Mouse (Mus musculus) hindbrain, embryonic 10.5 days (tissue): ENCODE measurements at regions not wholly inside any gene's neighbourhood (a gene's known extent, or its start where the extent isn't known, plus 50 kb on each side); places are given as distances from the start of the nearest gene placed in this dataset.
A peak's percentile ranks its signal among the peaks of the same experiment; 100 is the strongest.
"Not testable (repeated sequence)": the region's sequence is repeated elsewhere in the genome, so short reads cannot be mapped to it uniquely, and the experiment has no call there.

Experiments used
- DNase-seq: peaks from one replicate; pipeline ENCODE4 v3.0.0-alpha.2; 2017; ENCODE audit warnings: low spot score
- H3K27ac ChIP-seq: fragments of 300-500 bp; sonication (generic); 2 replicates; pipeline ENCODE4 v1.5.1; 2016; ENCODE audit warnings: mild to moderate bottlenecking, moderate library complexity
- H3K27me3 ChIP-seq: fragments of 300-500 bp; sonication (generic); 2 replicates; pipeline ENCODE4 v1.6.1; 2016; ENCODE audit warnings: mild to moderate bottlenecking; ENCODE audit not compliant: poor library complexity, insufficient read depth, severe bottlenecking
- H3K36me3 ChIP-seq: fragments of 300-500 bp; sonication (generic); 2 replicates; pipeline ENCODE4 v1.6.1; 2016; ENCODE audit warnings: mild to moderate bottlenecking, moderate library complexity
- H3K4me1 ChIP-seq: fragments of 300-500 bp; sonication (generic); replicated peaks from 2 replicates; pipeline ENCODE4 v1.6.1; 2016; ENCODE audit warnings: mild to moderate bottlenecking
- H3K4me3 ChIP-seq: fragments of 300-500 bp; sonication (generic); 2 replicates; pipeline ENCODE4 v1.5.1; 2016; ENCODE audit warnings: mild to moderate bottlenecking, moderate library complexity
- H3K9me3 ChIP-seq: fragments of 300-500 bp; sonication (generic); 2 replicates; pipeline ENCODE4 v1.6.1; 2016; ENCODE audit warnings: mild to moderate bottlenecking, moderate library complexity
- WGBS: fragments of 180-500 bp; shearing (Covaris S2); methylation state at CpG from one replicate; pipeline ENCODE4 v1.1.7; 2016; 5-methylcytosine and 5-hydroxymethylcytosine counted together

- Histone ChIP-seq H3K4me1 (peaks cover 25% of the 10 kb centered on the region), H3K9me3 (no peaks in the 10 kb centered on the region), H3K27me3 (no peaks in the 10 kb centered on the region), H3K27ac (peak overlapping the region; percentile 77; the same call in 1 of the 2 replicates), H3K4me3 (no peak overlapping the region), H3K36me3 (no peaks in the 10 kb centered on the region)
- 71% methylated on average over 13 of the region's 13 CpGs for WGBS
- DNase-seq, result no peak
Measured at GRCm38 (mm10) chr10:96397931-96398561, 218.8 kb upstream of the Btg1 start.

- H3K9me3 ChIP-seq, result no peaks in the 10 kb centered on the region
- peaks cover 25% of the 10 kb centered on the region for H3K4me1 ChIP-seq
- no peak for DNase-seq
- H3K27me3 ChIP-seq, result no peaks in the 10 kb centered on the region
- H3K4me3 ChIP-seq, result no peak overlapping the region
- H3K36me3 ChIP-seq, result no peaks in the 10 kb centered on the region
- WGBS, result 80% methylated on average over 9 of the region's 9 CpGs
- peak overlapping the region; percentile 77 for H3K27ac ChIP-seq
Measured at GRCm38 (mm10) chr10:96398562-96399288, 218.1 kb upstream of the Btg1 start.

- no peaks in the 10 kb centered on the region for H3K9me3 ChIP-seq
- DNase-seq, result peak; percentile 58
- no peaks in the 10 kb centered on the region for H3K27me3 ChIP-seq
- no peak overlapping the region for H3K4me3 ChIP-seq
- 45% methylated on average over 8 of the region's 8 CpGs for WGBS
- peak overlapping the region; percentile 77 for H3K27ac ChIP-seq
- H3K36me3 ChIP-seq, result no peaks in the 10 kb centered on the region
- peaks cover 25% of the 10 kb centered on the region for H3K4me1 ChIP-seq
Measured at GRCm38 (mm10) chr10:96399636-96400400, 217.0 kb upstream of the Btg1 start.

GRCm38 (mm10) chr10:96400793-96401192 lies 216.0 kb upstream of the Btg1 start:
- no peak for DNase-seq
- Histone ChIP-seq H3K9me3 (no peaks in the 10 kb centered on the region), H3K4me1 (peaks cover 25% of the 10 kb centered on the region), H3K27me3 (no peaks in the 10 kb centered on the region), H3K27ac (peak overlapping the region; percentile 77; the same call in 1 of the 2 replicates), H3K4me3 (no peak overlapping the region), H3K36me3 (no peaks in the 10 kb centered on the region)
- 93% methylated on average over 6 of the region's 6 CpGs for WGBS

GRCm38 (mm10) chr10:96406306-96406705 lies 210.5 kb upstream of the Btg1 start:
- DNase-seq, result no peak
- 72% methylated on average over 5 of the region's 5 CpGs for WGBS
- H3K36me3 ChIP-seq, result no peaks in the 10 kb centered on the region
- no peak overlapping the region for H3K4me3 ChIP-seq
- H3K27ac ChIP-seq, result no peak overlapping the region
- no peaks in the 10 kb centered on the region for H3K4me1 ChIP-seq
- H3K9me3 ChIP-seq, result no peaks in the 10 kb centered on the region
- H3K27me3 ChIP-seq, result no peaks in the 10 kb centered on the region

GRCm38 (mm10) chr10:96407846-96408245 lies 209.0 kb upstream of the Btg1 start:
- H3K36me3 ChIP-seq, result no peaks in the 10 kb centered on the region
- no peak for DNase-seq
- 84% methylated on average over 3 of the region's 3 CpGs for WGBS
- no peak overlapping the region for H3K4me3 ChIP-seq
- H3K4me1 ChIP-seq, result no peaks in the 10 kb centered on the region
- H3K9me3 ChIP-seq, result no peaks in the 10 kb centered on the region
- no peaks in the 10 kb centered on the region for H3K27me3 ChIP-seq
- no peak overlapping the region for H3K27ac ChIP-seq

- no peaks in the 10 kb centered on the region for H3K27me3 ChIP-seq
- no peaks in the 10 kb centered on the region for H3K9me3 ChIP-seq
- DNase-seq, result no peak
- no peaks in the 10 kb centered on the region for H3K4me1 ChIP-seq
- H3K4me3 ChIP-seq, result no peak overlapping the region
- 82% methylated on average over 2 of the region's 2 CpGs for WGBS
- no peak overlapping the region for H3K27ac ChIP-seq
- no peaks in the 10 kb centered on the region for H3K36me3 ChIP-seq
Measured at GRCm38 (mm10) chr10:96408250-96408649, 208.6 kb upstream of the Btg1 start.

- no peaks in the 10 kb centered on the region for H3K27me3 ChIP-seq
- H3K4me1 ChIP-seq, result no peaks in the 10 kb centered on the region
- DNase-seq, result no peak
- 93% methylated on average over 6 of the region's 6 CpGs for WGBS
- no peaks in the 10 kb centered on the region for H3K36me3 ChIP-seq
- no peak overlapping the region for H3K27ac ChIP-seq
- no peaks in the 10 kb centered on the region for H3K9me3 ChIP-seq
- H3K4me3 ChIP-seq, result no peak overlapping the region
Measured at GRCm38 (mm10) chr10:96410028-96410427, 206.8 kb upstream of the Btg1 start.

GRCm38 (mm10) chr10:96414807-96415206 lies 202.0 kb upstream of the Btg1 start:
- H3K4me1 ChIP-seq, result no peaks in the 10 kb centered on the region
- WGBS, result 93% methylated on average over 11 of the region's 11 CpGs
- no peak overlapping the region for H3K4me3 ChIP-seq
- H3K9me3 ChIP-seq, result no peaks in the 10 kb centered on the region
- no peaks in the 10 kb centered on the region for H3K27me3 ChIP-seq
- no peak for DNase-seq
- H3K27ac ChIP-seq, result no peak overlapping the region
- no peaks in the 10 kb centered on the region for H3K36me3 ChIP-seq

GRCm38 (mm10) chr10:96421506-96421905 lies 195.3 kb upstream of the Btg1 start:
- H3K36me3 ChIP-seq, H3K27ac ChIP-seq: not testable (repeated sequence)
- WGBS, result 95% methylated on average over 2 of the region's 2 CpGs

GRCm38 (mm10) chr10:96427407-96427806 lies 189.4 kb upstream of the Btg1 start:
- WGBS, result 90% methylated on average over 5 of the region's 5 CpGs
- Histone ChIP-seq H3K4me3 (no peak overlapping the region), H3K27me3 (no peaks in the 10 kb centered on the region), H3K27ac (no peak overlapping the region), H3K9me3 (no peaks in the 10 kb centered on the region), H3K4me1 (no peaks in the 10 kb centered on the region), H3K36me3 (no peaks in the 10 kb centered on the region)
- DNase-seq, result no peak

More at GRCm38 (mm10) chr10:96421506-96421905, 195.3 kb upstream of the Btg1 start:
- H3K27me3 ChIP-seq, H3K9me3 ChIP-seq, H3K4me3 ChIP-seq, DNase-seq, H3K4me1 ChIP-seq: not testable (repeated sequence)

GRCm38 (mm10) chr10:96430142-96430541 lies 186.7 kb upstream of the Btg1 start:
- Histone ChIP-seq H3K27ac (no peak overlapping the region), H3K27me3 (no peaks in the 10 kb centered on the region), H3K4me3 (no peak overlapping the region), H3K9me3 (no peaks in the 10 kb centered on the region), H3K4me1 (no peaks in the 10 kb centered on the region), H3K36me3 (no peaks in the 10 kb centered on the region)
- no peak for DNase-seq
- WGBS, result 81% methylated on average over 3 of the region's 3 CpGs

GRCm38 (mm10) chr10:96435109-96435508 lies 181.7 kb upstream of the Btg1 start:
- no peak for DNase-seq
- Histone ChIP-seq H3K27ac (no peak overlapping the region), H3K36me3 (no peaks in the 10 kb centered on the region), H3K9me3 (no peaks in the 10 kb centered on the region), H3K4me1 (no peaks in the 10 kb centered on the region), H3K4me3 (no peak overlapping the region), H3K27me3 (no peaks in the 10 kb centered on the region)
- WGBS, result 84% methylated on average over 6 of the region's 6 CpGs
